ENCODE assay signal across 17 mouse cellular contexts in the genomic region with DNA sequence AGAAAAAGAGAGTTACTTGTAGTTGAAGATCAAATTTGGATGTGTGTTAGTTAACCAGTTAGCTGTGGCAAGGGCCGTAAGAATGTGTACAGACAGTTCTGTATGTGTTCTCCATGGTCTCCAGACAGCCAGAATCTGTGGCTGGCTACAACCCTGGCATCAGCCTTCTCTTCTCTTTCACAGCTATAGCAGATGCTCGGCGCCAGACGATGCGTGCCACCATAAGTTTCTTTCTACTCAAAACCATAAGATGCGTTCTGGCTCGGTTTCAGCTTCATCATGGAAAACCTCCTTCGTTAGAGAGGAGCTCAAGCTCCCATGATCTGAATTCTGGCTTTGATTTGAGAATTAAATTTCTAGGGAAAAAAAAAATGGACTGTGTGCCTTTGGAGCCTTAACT.
A peak's percentile ranks its signal among the peaks of the same experiment; 100 is the strongest.
DNase-seq lines count a peak whose midpoint lies in the region; ATAC-seq lines count a peak whose summit lies in the region.
"Had no signal": no experiment of that assay in that cellular context is flagged by ENCODE, and none has a peak within 500 bp of the region (broad histone marks: within the 10 kb centered on the region; RNA-seq: fewer than 3 reads in every experiment).

No protein-coding gene starts in this region.

- H3K9ac ChIP-seq in forebrain, embryonic 13.5 days: no peak overlapping the region
- H3K9ac ChIP-seq in forebrain, embryonic 11.5 days (ENCODE audit: low read length): no peak overlapping the region

- H3K27me3 ChIP-seq in forebrain, embryonic 13.5 days: no peaks in the 10 kb centered on the region
- H3K27me3 ChIP-seq in forebrain, embryonic 11.5 days (ENCODE audit: control insufficient read depth, insufficient read depth, low read length): no peaks in the 10 kb centered on the region
- H3K27me3 ChIP-seq: Patski had no signal

- no peak overlapping the region for H3K4me2 ChIP-seq in forebrain, embryonic 13.5 days
- no peak overlapping the region for H3K4me2 ChIP-seq in forebrain, embryonic 11.5 days (ENCODE audit: low read depth, low read length, severe bottlenecking)

- no peak overlapping the region for H3K27ac ChIP-seq in forebrain, embryonic 13.5 days
- no peak overlapping the region for H3K27ac ChIP-seq in forebrain, embryonic 11.5 days (ENCODE audit: low read depth, low read length)
- H3K27ac ChIP-seq: kidney, postnatal 0 days; midbrain, embryonic 10.5 days had no signal

- no peak overlapping the region for H3K4me3 ChIP-seq in forebrain, embryonic 13.5 days
- no peak overlapping the region for H3K4me3 ChIP-seq in forebrain, embryonic 11.5 days (ENCODE audit: low read depth, low read length)
- H3K4me3 ChIP-seq: erythroblast, embryonic 14.5 days; midbrain, embryonic 10.5 days; myocyte had no signal

- WGBS in forebrain, embryonic 13.5 days: 88% methylated on average over 8 of the region's 8 CpGs
- 91% methylated on average over 8 of the region's 8 CpGs for WGBS in forebrain, embryonic 11.5 days

- no peaks in the 10 kb centered on the region for H3K36me3 ChIP-seq in forebrain, embryonic 13.5 days (ENCODE audit: poor library complexity, severe bottlenecking)
- no peaks in the 10 kb centered on the region for H3K36me3 ChIP-seq in forebrain, embryonic 11.5 days (ENCODE audit: control insufficient read depth, insufficient read depth, low read length)
- H3K36me3 ChIP-seq: midbrain, embryonic 10.5 days had no signal

- H3K4me1 ChIP-seq in forebrain, embryonic 13.5 days: no peaks in the 10 kb centered on the region
- H3K4me1 ChIP-seq in forebrain, embryonic 11.5 days (replicated peaks; ENCODE audit: control insufficient read depth, insufficient read depth, low read length): no peaks in the 10 kb centered on the region
- H3K4me1 ChIP-seq: midbrain, embryonic 10.5 days had no signal

- no peak for DNase-seq in forebrain, embryonic 11.5 days (ENCODE audit: low spot score)
- peak; percentile 17 to 47 for DNase-seq in layer of hippocampus, adult 18-20 months (ENCODE audit: low spot score in 2 of 2)
- DNase-seq in left cerebral cortex, adult 9 months (ENCODE audit: low spot score in 2 of 2): peak; percentile 4 to 54
- peak; percentile 8 to 20 for DNase-seq in right cerebral cortex, postnatal 36 days (ENCODE audit: low spot score in 2 of 2)
- no peak for DNase-seq in thymus, postnatal 0 days (ENCODE audit: low spot score)
- DNase-seq in cerebellum, postnatal 10 days: no peak
- no peak for DNase-seq in spleen, postnatal 10 days (ENCODE audit: low spot score in 2 of 2)
- DNase-seq: adrenal gland, adult 2 months; embryo, embryonic 11 days; heart, adult 18-20 months had no signal

- H3K9me3 ChIP-seq in forebrain, embryonic 13.5 days (replicated peaks): no peaks in the 10 kb centered on the region
- H3K9me3 ChIP-seq in forebrain, embryonic 11.5 days (ENCODE audit: control insufficient read depth, low read length): no peaks in the 10 kb centered on the region
- H3K9me3 ChIP-seq: midbrain, embryonic 10.5 days had no signal

- ATAC-seq in forebrain, embryonic 13.5 days: 0 out of 2 replicates have a peak, but pooled peaks have one; percentile 45
- ATAC-seq in forebrain, embryonic 11.5 days (replicated peaks; ENCODE audit: low FRiP score): no peak
- ATAC-seq: lung, postnatal 0 days; Patski had no signal

Comparison
In these comparisons a context has a peak if more than half of its experiments do, and no peak if none do; other contexts are left out.
1. DNase-seq: peak in layer of hippocampus, adult 18-20 months (2 of 2), left cerebral cortex, adult 9 months (2 of 2) and right cerebral cortex, postnatal 36 days (2 of 2); none in forebrain, embryonic 11.5 days (single experiment), thymus, postnatal 0 days (single experiment), cerebellum, postnatal 10 days (0 of 2) and spleen, postnatal 10 days (0 of 2).